Mouse (Mus musculus): Measurements from ENCODE around the gene Rgs4. TPM values are rescaled to one million over a fixed set of nuclear protein-coding genes. Genes with fewer than 3 reads are reported as not detected.

Rgs4 gene
- polyA plus RNA-seq (2012; rRNA removed), result 42.0 and 48.3 TPM in 2 replicates

DNA sequence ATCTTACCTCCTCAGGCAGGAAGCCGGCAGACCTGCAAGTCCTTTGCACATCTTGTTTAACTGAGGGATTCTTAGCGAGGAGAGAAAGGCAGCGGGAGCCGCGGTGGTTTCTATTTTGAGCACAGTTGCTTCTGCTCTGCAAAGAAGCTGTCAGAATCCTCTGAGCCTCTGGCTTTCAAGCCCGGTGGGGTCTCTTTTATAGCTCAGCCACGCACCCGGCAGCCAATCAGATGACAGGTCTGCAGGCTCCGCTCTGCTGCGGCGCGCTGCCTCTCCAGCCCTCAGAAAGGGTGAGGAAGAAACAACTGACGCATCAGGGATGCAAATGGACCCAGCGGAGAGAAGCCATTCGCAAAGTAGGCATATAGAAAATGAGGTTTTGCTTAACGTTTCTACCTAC is at the start of gene Rgs4:
Rgs4 (minus strand) TSS at position 170 of the 400 bp plus-strand sequence.
- H3K27me3 ChIP-seq (ENCODE audit: control insufficient read depth, insufficient read depth, low read length), result no peaks in the 10 kb centered on the region
- WGBS, result under 1% methylated on average over 16 of the region's 16 CpGs
- peak; percentile 57 to 63 for DNase-seq
- H3K27ac ChIP-seq (ENCODE audit: insufficient read depth, low read length), result no peak within 1 kb of the TSS; the same call in 1 of the 2 replicates
- no peaks in the 10 kb centered on the region for H3K4me1 ChIP-seq (ENCODE audit: control insufficient read depth, insufficient read depth, low read length)
- TF ChIP-seq POLR2A (IDR thresholded peaks at IDR 0.05; ENCODE audit: borderline replicate concordance, insufficient read depth, low read length) (peak; percentile 26; the same call in 1 of the 2 replicates), CTCF (IDR thresholded peaks at IDR 0.05; ENCODE audit: borderline replicate concordance, insufficient read depth, low read depth, low read length) (no peak)
- peak within 1 kb of the TSS; percentile 72 for H3K4me3 ChIP-seq (replicated peaks; ENCODE audit: insufficient read depth, low read depth, low read length)

DNA sequence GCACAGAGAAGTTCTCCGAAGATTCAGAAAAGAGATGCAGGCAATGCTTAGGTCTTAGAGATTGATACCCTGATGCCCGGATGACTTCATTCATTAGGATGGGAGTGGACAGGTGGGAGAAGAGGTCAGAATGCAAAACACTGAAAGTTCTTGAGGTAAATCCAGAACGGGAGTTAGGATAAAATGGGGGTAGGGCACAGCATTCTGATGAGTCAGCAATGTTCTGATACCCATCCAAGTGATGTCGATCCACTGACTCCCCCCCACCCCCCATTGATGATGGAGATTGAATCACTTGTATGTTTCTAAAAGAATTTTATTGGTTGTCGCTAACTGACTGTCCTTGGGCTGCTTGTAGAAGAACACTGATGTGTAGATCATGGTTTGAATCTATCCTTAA is 45.0 kb upstream of the Rgs4 start:
- no peak for TF ChIP-seq POLR2A (IDR thresholded peaks at IDR 0.05; ENCODE audit: borderline replicate concordance, insufficient read depth, low read length)
- no peak for TF ChIP-seq CTCF (IDR thresholded peaks at IDR 0.05; ENCODE audit: borderline replicate concordance, insufficient read depth, low read depth, low read length)
- Histone ChIP-seq H3K4me3 (replicated peaks; ENCODE audit: insufficient read depth, low read depth, low read length) (no peak overlapping the region), H3K4me1 (ENCODE audit: control insufficient read depth, insufficient read depth, low read length) (no peaks in the 10 kb centered on the region), H3K27ac (ENCODE audit: insufficient read depth, low read length) (no peak overlapping the region), H3K27me3 (ENCODE audit: control insufficient read depth, insufficient read depth, low read length) (no peaks in the 10 kb centered on the region)
- no peak for DNase-seq
- WGBS, result 89% methylated on average over 5 of the region's 5 CpGs

DNA sequence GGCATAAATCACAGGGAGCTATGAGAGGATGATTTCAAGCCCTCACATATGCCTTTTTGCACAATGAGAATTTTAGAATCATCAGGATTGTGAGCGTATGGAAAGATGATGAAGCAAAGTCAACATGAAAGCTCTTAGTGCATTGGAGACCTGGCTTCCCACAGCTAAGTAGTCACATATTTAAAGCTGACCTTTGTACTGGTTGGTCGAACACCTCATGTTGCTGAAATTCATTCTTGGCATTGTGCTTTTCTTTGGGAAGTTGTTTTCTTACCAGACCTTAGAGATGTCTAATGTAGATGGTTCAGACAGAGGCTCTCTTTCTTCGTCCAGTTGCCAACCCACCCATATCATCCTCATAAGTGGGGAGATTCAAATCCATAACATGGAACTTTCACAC is 38.5 kb upstream of the Rgs4 start:
- 93% methylated on average over 3 of the region's 3 CpGs for WGBS
- no peak for DNase-seq
- no peak overlapping the region for H3K4me3 ChIP-seq (replicated peaks; ENCODE audit: insufficient read depth, low read depth, low read length)
- no peak for TF ChIP-seq CTCF (IDR thresholded peaks at IDR 0.05; ENCODE audit: borderline replicate concordance, insufficient read depth, low read depth, low read length)
- no peak for TF ChIP-seq POLR2A (IDR thresholded peaks at IDR 0.05; ENCODE audit: borderline replicate concordance, insufficient read depth, low read length)
- H3K27me3 ChIP-seq (ENCODE audit: control insufficient read depth, insufficient read depth, low read length), result no peaks in the 10 kb centered on the region
- no peaks in the 10 kb centered on the region for H3K4me1 ChIP-seq (ENCODE audit: control insufficient read depth, insufficient read depth, low read length)
- no peak overlapping the region for H3K27ac ChIP-seq (ENCODE audit: insufficient read depth, low read length)

DNA sequence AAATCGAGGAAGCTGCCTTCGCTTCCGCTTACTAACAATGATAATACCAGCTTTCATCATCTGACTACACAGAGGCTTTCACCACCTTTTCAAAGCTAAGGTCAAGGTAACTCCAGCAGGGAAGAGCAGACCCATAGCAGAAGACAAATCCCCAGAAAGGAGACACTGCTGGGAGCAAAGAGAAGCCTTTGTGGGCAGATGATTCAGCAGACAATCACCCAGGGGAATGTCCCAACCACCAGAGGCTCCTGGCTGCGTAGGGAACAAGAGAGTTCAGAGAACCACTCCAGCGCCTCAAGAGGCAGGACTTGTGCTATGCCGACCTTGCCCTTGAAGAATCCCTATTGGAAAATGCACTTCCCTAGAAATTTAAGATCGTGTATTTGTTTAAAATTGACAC is 29.1 kb upstream of the Rgs4 start:
- WGBS, result 70% methylated on average over 7 of the region's 7 CpGs
- Histone ChIP-seq H3K27ac (ENCODE audit: insufficient read depth, low read length) (no peak overlapping the region), H3K4me1 (ENCODE audit: control insufficient read depth, insufficient read depth, low read length) (no peaks in the 10 kb centered on the region), H3K4me3 (replicated peaks; ENCODE audit: insufficient read depth, low read depth, low read length) (no peak overlapping the region), H3K27me3 (ENCODE audit: control insufficient read depth, insufficient read depth, low read length) (no peaks in the 10 kb centered on the region)
- TF ChIP-seq CTCF (IDR thresholded peaks at IDR 0.05; ENCODE audit: borderline replicate concordance, insufficient read depth, low read depth, low read length) (no peak), POLR2A (IDR thresholded peaks at IDR 0.05; ENCODE audit: borderline replicate concordance, insufficient read depth, low read length) (no peak)
- no peak for DNase-seq

DNA sequence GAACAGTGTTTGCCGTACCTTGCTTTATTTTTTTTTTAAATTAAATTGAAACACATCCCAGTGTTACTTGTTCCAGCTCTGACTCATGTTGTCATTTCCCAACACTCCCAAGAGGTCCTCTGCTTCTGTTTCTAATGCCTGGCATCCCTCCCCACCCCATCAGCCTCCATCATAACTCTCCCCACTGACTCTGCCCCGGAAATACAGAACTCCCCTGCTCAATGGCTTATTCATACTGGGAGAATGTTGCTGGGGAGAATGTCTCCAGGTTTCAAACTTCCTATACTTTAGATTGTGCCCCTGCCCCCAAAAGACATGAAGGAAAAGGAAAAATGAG is 17.1 kb upstream of the Rgs4 start:
- no peak for DNase-seq
- H3K27ac ChIP-seq (ENCODE audit: insufficient read depth, low read length), result no peak overlapping the region
- no peaks in the 10 kb centered on the region for H3K27me3 ChIP-seq (ENCODE audit: control insufficient read depth, insufficient read depth, low read length)
- no peak for TF ChIP-seq CTCF (IDR thresholded peaks at IDR 0.05; ENCODE audit: borderline replicate concordance, insufficient read depth, low read depth, low read length)
- no peak for TF ChIP-seq POLR2A (IDR thresholded peaks at IDR 0.05; ENCODE audit: borderline replicate concordance, insufficient read depth, low read length)
- no peaks in the 10 kb centered on the region for H3K4me1 ChIP-seq (ENCODE audit: control insufficient read depth, insufficient read depth, low read length)
- 66% methylated on average over 2 of the region's 2 CpGs for WGBS
- H3K4me3 ChIP-seq (replicated peaks; ENCODE audit: insufficient read depth, low read depth, low read length), result no peak overlapping the region

DNA sequence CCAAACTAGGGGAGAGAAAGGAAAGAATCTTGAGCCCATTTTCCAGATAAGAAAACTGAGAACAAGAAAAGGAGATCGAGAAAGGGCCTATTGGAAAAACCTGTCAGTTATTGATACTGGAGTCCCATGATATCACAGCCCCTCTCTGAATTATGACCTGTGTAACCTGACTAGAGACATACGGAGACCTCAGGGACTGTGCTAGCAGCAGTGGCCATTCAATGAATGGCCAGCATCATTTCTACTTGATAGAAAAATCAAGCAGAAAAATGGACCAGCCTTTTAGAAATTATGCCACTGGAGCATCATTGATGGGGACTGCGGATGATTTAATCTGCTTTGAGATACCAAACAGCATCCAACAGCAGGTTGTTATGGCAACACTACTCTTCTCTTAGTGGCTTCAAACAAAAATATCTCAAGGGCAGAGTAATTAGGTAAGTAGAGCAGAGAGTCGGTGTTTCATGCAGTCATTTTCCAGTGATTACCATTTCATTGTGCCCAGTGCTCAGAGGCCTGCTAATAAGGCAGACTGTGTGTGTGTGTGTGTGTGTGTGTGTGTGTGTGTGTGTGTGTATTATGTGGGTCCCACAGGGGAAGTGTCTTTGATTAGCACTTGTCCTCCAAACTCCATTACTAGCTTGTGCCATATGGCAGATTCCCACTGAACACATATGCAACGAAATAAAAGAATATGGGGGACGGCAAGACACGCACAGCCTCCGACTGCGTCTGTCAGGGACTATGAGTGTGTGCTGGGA is 16.6 kb upstream of the Rgs4 start:
- no peak overlapping the region for H3K4me3 ChIP-seq (replicated peaks; ENCODE audit: insufficient read depth, low read depth, low read length)
- TF ChIP-seq POLR2A (IDR thresholded peaks at IDR 0.05; ENCODE audit: borderline replicate concordance, insufficient read depth, low read length) (no peak), CTCF (IDR thresholded peaks at IDR 0.05; ENCODE audit: borderline replicate concordance, insufficient read depth, low read depth, low read length) (no peak)
- H3K27me3 ChIP-seq (ENCODE audit: control insufficient read depth, insufficient read depth, low read length), result no peaks in the 10 kb centered on the region
- H3K4me1 ChIP-seq (ENCODE audit: control insufficient read depth, insufficient read depth, low read length), result no peaks in the 10 kb centered on the region
- WGBS, result 75% methylated on average over 9 of the region's 9 CpGs
- no peak for DNase-seq
- no peak overlapping the region for H3K27ac ChIP-seq (ENCODE audit: insufficient read depth, low read length)

DNA sequence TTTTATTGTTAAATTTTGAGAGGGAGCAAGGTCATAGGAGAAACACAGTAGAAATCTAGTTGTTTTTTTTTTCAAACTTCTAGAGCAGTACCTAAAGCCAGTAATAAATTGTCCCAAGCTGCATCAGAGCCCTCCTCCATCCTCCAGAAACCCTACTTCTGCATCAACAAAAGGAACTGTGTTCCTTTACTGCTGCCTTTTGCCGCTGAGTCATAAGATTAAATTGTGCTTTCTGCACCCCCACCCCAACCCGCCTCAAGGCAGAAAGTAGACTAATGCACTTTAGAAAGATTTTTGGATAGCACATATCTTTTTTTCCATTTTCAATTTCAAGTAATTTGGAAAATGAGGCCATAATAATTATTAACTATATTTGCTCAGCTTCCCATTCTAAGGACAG is 15.1 kb upstream of the Rgs4 start:
- Histone ChIP-seq H3K27ac (ENCODE audit: insufficient read depth, low read length) (no peak overlapping the region), H3K4me3 (replicated peaks; ENCODE audit: insufficient read depth, low read depth, low read length) (no peak overlapping the region), H3K27me3 (ENCODE audit: control insufficient read depth, insufficient read depth, low read length) (no peaks in the 10 kb centered on the region), H3K4me1 (ENCODE audit: control insufficient read depth, insufficient read depth, low read length) (no peaks in the 10 kb centered on the region)
- WGBS, result 94% methylated on average over 2 of the region's 2 CpGs
- TF ChIP-seq CTCF (IDR thresholded peaks at IDR 0.05; ENCODE audit: borderline replicate concordance, insufficient read depth, low read depth, low read length) (no peak), POLR2A (IDR thresholded peaks at IDR 0.05; ENCODE audit: borderline replicate concordance, insufficient read depth, low read length) (no peak)
- DNase-seq, result no peak

DNA sequence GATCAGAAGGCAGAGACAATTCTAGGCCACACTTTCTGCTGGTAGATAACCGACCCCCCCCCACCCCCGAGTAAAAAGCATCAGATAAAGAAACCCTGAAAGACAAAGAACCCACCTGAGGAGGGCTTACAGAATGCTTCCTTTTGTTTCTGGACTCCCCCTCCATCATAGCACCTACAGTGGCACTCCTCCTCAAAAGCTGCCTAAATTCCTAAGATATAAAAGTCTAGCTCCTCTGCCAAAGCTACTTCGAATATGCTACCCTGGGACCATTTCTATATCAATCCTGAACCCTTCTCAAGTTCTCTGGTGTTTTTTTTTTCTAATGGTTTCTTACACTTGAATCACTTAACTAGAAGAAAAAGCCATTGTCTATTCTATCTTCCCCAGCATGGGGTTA is 9.1 kb upstream of the Rgs4 start:
- Histone ChIP-seq H3K4me3 (replicated peaks; ENCODE audit: insufficient read depth, low read depth, low read length) (no peak overlapping the region), H3K4me1 (ENCODE audit: control insufficient read depth, insufficient read depth, low read length) (no peaks in the 10 kb centered on the region), H3K27me3 (ENCODE audit: control insufficient read depth, insufficient read depth, low read length) (no peaks in the 10 kb centered on the region), H3K27ac (ENCODE audit: insufficient read depth, low read length) (no peak overlapping the region)
- no peak for DNase-seq
- WGBS, result 33% methylated on average over 3 of the region's 3 CpGs
- TF ChIP-seq CTCF (IDR thresholded peaks at IDR 0.05; ENCODE audit: borderline replicate concordance, insufficient read depth, low read depth, low read length) (no peak), POLR2A (IDR thresholded peaks at IDR 0.05; ENCODE audit: borderline replicate concordance, insufficient read depth, low read length) (no peak)
